26 mouse cellular contexts compared by ENCODE assay signal in the genomic region with DNA sequence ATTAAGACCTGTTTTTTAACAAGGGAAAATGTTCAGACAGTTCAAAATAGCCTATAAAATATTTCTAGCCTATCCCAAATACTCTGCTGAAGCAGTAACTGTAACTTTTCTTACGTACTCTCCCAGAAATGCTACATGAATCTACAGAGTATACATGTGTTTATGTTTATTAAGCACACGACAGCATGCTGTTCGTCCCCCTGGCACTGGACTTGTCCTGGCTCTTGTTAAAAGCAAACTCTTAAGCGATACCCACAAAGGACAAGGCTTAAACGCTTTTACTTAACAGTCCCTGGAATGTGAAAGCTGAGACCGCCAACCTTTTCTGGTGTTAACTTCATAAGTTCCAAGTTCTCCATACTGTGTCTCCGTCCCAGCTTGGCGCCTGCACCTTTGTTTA. TPM values are rescaled to one million over a fixed set of nuclear protein-coding genes. Genes with fewer than 3 reads are reported as not detected.
DNase-seq lines count a peak whose midpoint lies in the region; ATAC-seq and TF ChIP-seq lines count a peak whose summit lies in the region.
"Had no signal": no experiment of that assay in that cellular context is flagged by ENCODE, and none has a peak within 500 bp of the region (broad histone marks: within the 10 kb centered on the region; RNA-seq: fewer than 3 reads in every experiment).

No protein-coding gene starts in this region.

- WGBS in forebrain, postnatal 0 days = 49% methylated on average over 8 of the region's 8 CpGs
- 72% methylated on average over 8 of the region's 8 CpGs for WGBS in forebrain, embryonic 13.5 days
- WGBS in embryonic facial prominence, embryonic 14.5 days = 39% methylated on average over 8 of the region's 8 CpGs
- WGBS in limb, embryonic 11.5 days = 62% methylated on average over 8 of the region's 8 CpGs
- WGBS in heart, embryonic 11.5 days (ENCODE audit: insufficient replicate concordance) = 90% methylated on average over 8 of the region's 8 CpGs
- 88% methylated on average over 8 of the region's 8 CpGs for WGBS in intestine, embryonic 16.5 days

- no peak overlapping the region for H3K4me2 ChIP-seq in forebrain, postnatal 0 days (ENCODE audit: low read depth)
- H3K4me2 ChIP-seq in forebrain, embryonic 13.5 days = no peak overlapping the region
- no peak overlapping the region for H3K4me2 ChIP-seq in embryonic facial prominence, embryonic 14.5 days (ENCODE audit: low read depth, low read length)
- no peak overlapping the region for H3K4me2 ChIP-seq in limb, embryonic 11.5 days (ENCODE audit: low read depth, severe bottlenecking)
- no peak overlapping the region for H3K4me2 ChIP-seq in heart, embryonic 11.5 days
- H3K4me2 ChIP-seq in intestine, embryonic 16.5 days (ENCODE audit: low read depth, low read length) = no peak overlapping the region
- H3K4me2 ChIP-seq: hindbrain, embryonic 12.5 days; liver, embryonic 13.5 days; lung, embryonic 14.5 days; stomach, embryonic 15.5 days had no signal

- H3K4me1 ChIP-seq in forebrain, postnatal 0 days (ENCODE audit: insufficient read depth) = no peaks in the 10 kb centered on the region
- 0 out of 2 replicates have a peak, but pooled peaks cover 3% of the 10 kb centered on the region for H3K4me1 ChIP-seq in forebrain, embryonic 13.5 days
- peaks cover 18% of the 10 kb centered on the region for H3K4me1 ChIP-seq in embryonic facial prominence, embryonic 14.5 days (ENCODE audit: control insufficient read depth, insufficient read depth, low read length)
- no peaks in the 10 kb centered on the region for H3K4me1 ChIP-seq in limb, embryonic 11.5 days (ENCODE audit: control insufficient read depth, insufficient read depth, low read length)
- no peaks in the 10 kb centered on the region for H3K4me1 ChIP-seq in heart, embryonic 11.5 days (ENCODE audit: control insufficient read depth, insufficient read depth, low read length)
- H3K4me1 ChIP-seq in intestine, embryonic 16.5 days (ENCODE audit: control insufficient read depth, insufficient read depth, low read length) = no peaks in the 10 kb centered on the region
- H3K4me1 ChIP-seq: hindbrain, embryonic 12.5 days; liver, embryonic 13.5 days; stomach, embryonic 15.5 days had no signal

- H3K9me3 ChIP-seq in forebrain, postnatal 0 days (ENCODE audit: low read length) = no peaks in the 10 kb centered on the region
- H3K9me3 ChIP-seq in forebrain, embryonic 13.5 days (replicated peaks) = no peaks in the 10 kb centered on the region
- no peaks in the 10 kb centered on the region for H3K9me3 ChIP-seq in embryonic facial prominence, embryonic 14.5 days (ENCODE audit: control insufficient read depth, low read length)
- H3K9me3 ChIP-seq in limb, embryonic 11.5 days (ENCODE audit: control insufficient read depth, low read length) = no peaks in the 10 kb centered on the region
- no peaks in the 10 kb centered on the region for H3K9me3 ChIP-seq in heart, embryonic 11.5 days (replicated peaks; ENCODE audit: control insufficient read depth, low read length)
- H3K9me3 ChIP-seq in intestine, embryonic 16.5 days (ENCODE audit: control insufficient read depth, low read length) = no peaks in the 10 kb centered on the region
- H3K9me3 ChIP-seq: hindbrain, embryonic 12.5 days; liver, embryonic 13.5 days; stomach, embryonic 15.5 days had no signal

- no peak for DNase-seq in forebrain, postnatal 0 days
- peak; percentile 47 for DNase-seq in brain, embryonic 14.5 days (ENCODE audit: low read depth)
- DNase-seq in embryonic facial prominence, embryonic 14.5 days (ENCODE audit: low spot score) = peak; percentile 78
- no peak for DNase-seq in limb, embryonic 11.5 days (ENCODE audit: low spot score)
- DNase-seq: cerebellum, adult 9-10 months; gastrocnemius, postnatal 36 days; heart, adult 2 months; kidney, adult 2 months; liver, embryonic 13.5 days; right cerebral cortex, postnatal 25 days; thymus, postnatal 25 days had no signal

- no peak for TF ChIP-seq CTCF in forebrain, postnatal 0 days (IDR thresholded peaks at IDR 0.05; ENCODE audit: low read depth)
- TF ChIP-seq CTCF in brain, embryonic 14.5 days (IDR thresholded peaks at IDR 0.05; ENCODE audit: borderline replicate concordance, extremely low read depth, insufficient read depth, insufficient read length) = no peak

- H3K4me3 ChIP-seq in forebrain, postnatal 0 days (ENCODE audit: low read depth, low read length) = no peak overlapping the region
- H3K4me3 ChIP-seq in forebrain, embryonic 13.5 days = no peak overlapping the region
- no peak overlapping the region for H3K4me3 ChIP-seq in embryonic facial prominence, embryonic 14.5 days (ENCODE audit: low read depth, low read length)
- H3K4me3 ChIP-seq in limb, embryonic 11.5 days (ENCODE audit: low read depth, low read length) = no peak overlapping the region
- H3K4me3 ChIP-seq in heart, embryonic 11.5 days (ENCODE audit: low read depth, low read length) = no peak overlapping the region
- no peak overlapping the region for H3K4me3 ChIP-seq in intestine, embryonic 16.5 days (ENCODE audit: low read length)
- H3K4me3 ChIP-seq: heart, adult 2 months; hindbrain, embryonic 12.5 days; liver, embryonic 13.5 days; stomach, embryonic 15.5 days had no signal

- TF ChIP-seq POLR2A in brain, embryonic 14.5 days (IDR thresholded peaks at IDR 0.05; ENCODE audit: borderline replicate concordance, extremely low read depth, insufficient read depth, insufficient read length, poor library complexity, severe bottlenecking) = no peak

- H3K9ac ChIP-seq in forebrain, postnatal 0 days = no peak overlapping the region
- H3K9ac ChIP-seq in forebrain, embryonic 13.5 days = no peak overlapping the region
- no peak overlapping the region for H3K9ac ChIP-seq in embryonic facial prominence, embryonic 14.5 days (ENCODE audit: low read depth, low read length)
- H3K9ac ChIP-seq in limb, embryonic 11.5 days (ENCODE audit: low read length) = no peak overlapping the region
- H3K9ac ChIP-seq in heart, embryonic 11.5 days (ENCODE audit: low read depth, low read length) = no peak overlapping the region
- H3K9ac ChIP-seq in intestine, embryonic 16.5 days (ENCODE audit: low read depth, low read length) = no peak overlapping the region
- H3K9ac ChIP-seq: hindbrain, embryonic 12.5 days; liver, embryonic 13.5 days; lung, embryonic 14.5 days; stomach, embryonic 15.5 days had no signal

- peak; percentile 23; the same call in 1 of the 2 replicates for ATAC-seq in forebrain, postnatal 0 days
- ATAC-seq in forebrain, embryonic 13.5 days = no peak
- peak; percentile 56 for ATAC-seq in embryonic facial prominence, embryonic 14.5 days (ENCODE audit: low read depth)
- 0 out of 2 replicates have a peak, but pooled peaks have one; percentile 3 for ATAC-seq in limb, embryonic 11.5 days (ENCODE audit: insufficient number of reproducible peaks, low FRiP score, low TSS enrichment, low read depth)
- no peak for ATAC-seq in heart, embryonic 11.5 days (replicated peaks; ENCODE audit: insufficient number of reproducible peaks, low FRiP score, low TSS enrichment)
- no peak for ATAC-seq in intestine, embryonic 16.5 days
- no peak for ATAC-seq in CD4-positive, CD25-positive, alpha-beta regulatory T cell, adult 4 months

- H3K36me3 ChIP-seq in forebrain, postnatal 0 days (ENCODE audit: insufficient read depth) = peaks cover 17% of the 10 kb centered on the region
- H3K36me3 ChIP-seq in forebrain, embryonic 13.5 days (ENCODE audit: poor library complexity, severe bottlenecking) = peaks cover 61% of the 10 kb centered on the region
- peaks cover 61% of the 10 kb centered on the region for H3K36me3 ChIP-seq in embryonic facial prominence, embryonic 14.5 days (ENCODE audit: control insufficient read depth, insufficient read depth, low read length)
- peaks cover 13% of the 10 kb centered on the region for H3K36me3 ChIP-seq in limb, embryonic 11.5 days (ENCODE audit: control insufficient read depth, insufficient read depth, low read length)
- peaks cover 20% of the 10 kb centered on the region for H3K36me3 ChIP-seq in heart, embryonic 11.5 days (ENCODE audit: control insufficient read depth, insufficient read depth, low read length)
- peaks cover 11% of the 10 kb centered on the region; the same call in 1 of the 2 replicates for H3K36me3 ChIP-seq in intestine, embryonic 16.5 days (ENCODE audit: control insufficient read depth, insufficient read depth, low read length)

- no peak overlapping the region for H3K27ac ChIP-seq in forebrain, postnatal 0 days (ENCODE audit: low read depth, low read length)
- no peak overlapping the region for H3K27ac ChIP-seq in forebrain, embryonic 13.5 days
- peak overlapping the region; percentile 74 for H3K27ac ChIP-seq in embryonic facial prominence, embryonic 14.5 days (replicated peaks; ENCODE audit: low read depth, low read length)
- H3K27ac ChIP-seq in limb, embryonic 11.5 days (replicated peaks; ENCODE audit: low read depth, low read length) = peak overlapping the region; percentile 47; the same call in 1 of the 2 replicates
- H3K27ac ChIP-seq in heart, embryonic 11.5 days (ENCODE audit: low read depth, low read length) = no peak overlapping the region
- H3K27ac ChIP-seq in intestine, embryonic 16.5 days (ENCODE audit: low read length) = no peak overlapping the region
- H3K27ac ChIP-seq: heart, adult 2 months; hindbrain, embryonic 12.5 days; kidney, postnatal 0 days; liver, embryonic 13.5 days; macrophage; stomach, embryonic 15.5 days had no signal

- no peaks in the 10 kb centered on the region for H3K27me3 ChIP-seq in forebrain, postnatal 0 days (ENCODE audit: insufficient read depth, low read length)
- H3K27me3 ChIP-seq in forebrain, embryonic 13.5 days = no peaks in the 10 kb centered on the region
- H3K27me3 ChIP-seq in embryonic facial prominence, embryonic 14.5 days (replicated peaks; ENCODE audit: control insufficient read depth, insufficient read depth, low read length) = no peaks in the 10 kb centered on the region
- H3K27me3 ChIP-seq in limb, embryonic 11.5 days (ENCODE audit: control insufficient read depth, insufficient read depth, low read length) = no peaks in the 10 kb centered on the region
- no peaks in the 10 kb centered on the region for H3K27me3 ChIP-seq in heart, embryonic 11.5 days (ENCODE audit: control insufficient read depth, insufficient read depth, low read length)
- no peaks in the 10 kb centered on the region for H3K27me3 ChIP-seq in intestine, embryonic 16.5 days (replicated peaks; ENCODE audit: control insufficient read depth, insufficient read depth, low read length)
- H3K27me3 ChIP-seq: hindbrain, embryonic 12.5 days; liver, embryonic 13.5 days; stomach, embryonic 15.5 days had no signal

RNA-seq across cellular contexts. Expression of a gene that starts 32.7 kb away (rescaled TPM):
- total RNA-seq in forebrain, postnatal 0 days (2014; rRNA removed) = 12.6 and 16.6 TPM in 2 replicates
- polyA plus RNA-seq in forebrain, postnatal 0 days (2015; fragmentation: Nextera tagmentation; extraction: Ambion mirVana) = 11.3 and 14.2 TPM in 2 replicates
- polyA plus RNA-seq in forebrain, embryonic 13.5 days (2015; fragmentation: Nextera tagmentation; extraction: Ambion mirVana) = 64.6 and 69.6 TPM in 2 replicates
- 14.5 and 14.7 TPM in 2 replicates for polyA plus RNA-seq in brain, embryonic 14.5 days (2012; rRNA removed)
- 69.5 and 85.1 TPM in 2 replicates for polyA plus RNA-seq in embryonic facial prominence, embryonic 14.5 days (2014; fragmentation: Nextera tagmentation; extraction: Ambion mirVana)
- 95.4 and 97.5 TPM in 2 replicates for polyA plus RNA-seq in limb, embryonic 11.5 days (2014; fragmentation: Nextera tagmentation; extraction: Ambion mirVana)
- polyA plus RNA-seq in heart, embryonic 11.5 days (2014; fragmentation: Nextera tagmentation; extraction: Ambion mirVana) = 27.2 and 31.3 TPM in 2 replicates
- polyA plus RNA-seq in intestine, embryonic 16.5 days (2015; fragmentation: Nextera tagmentation; extraction: Ambion mirVana) = 45.3 and 49.5 TPM in 2 replicates
- polyA plus RNA-seq in CD4-positive, CD25-positive, alpha-beta regulatory T cell, adult 4 months (2017; shearing (Covaris generic)) = 1 to 10 TPM in 1 of 2 experiments, under 1 TPM in 1; 0.82 to 2.1 TPM

RNA-seq across cellular contexts. Expression of a gene that starts 35.7 kb away (rescaled TPM):
- total RNA-seq in forebrain, postnatal 0 days (2014; rRNA removed) = 43.9 and 84.0 TPM in 2 replicates
- 47.5 and 48.8 TPM in 2 replicates for polyA plus RNA-seq in forebrain, postnatal 0 days (2015; fragmentation: Nextera tagmentation; extraction: Ambion mirVana)
- polyA plus RNA-seq in forebrain, embryonic 13.5 days (2015; fragmentation: Nextera tagmentation; extraction: Ambion mirVana) = 63.4 and 66.3 TPM in 2 replicates
- polyA plus RNA-seq in brain, embryonic 14.5 days (2012; rRNA removed) = 41.4 and 55.8 TPM in 2 replicates
- 67.4 and 79.9 TPM in 2 replicates for polyA plus RNA-seq in embryonic facial prominence, embryonic 14.5 days (2014; fragmentation: Nextera tagmentation; extraction: Ambion mirVana)
- polyA plus RNA-seq in limb, embryonic 11.5 days (2014; fragmentation: Nextera tagmentation; extraction: Ambion mirVana) = 63.3 and 68.2 TPM in 2 replicates
- 50.0 and 50.1 TPM in 2 replicates for polyA plus RNA-seq in heart, embryonic 11.5 days (2014; fragmentation: Nextera tagmentation; extraction: Ambion mirVana)
- 62.6 and 63.1 TPM in 2 replicates for polyA plus RNA-seq in intestine, embryonic 16.5 days (2015; fragmentation: Nextera tagmentation; extraction: Ambion mirVana)
- polyA plus RNA-seq in CD4-positive, CD25-positive, alpha-beta regulatory T cell, adult 4 months (2017; shearing (Covaris generic)) = 10 to 100 TPM; 69.6 to 75.5 TPM

RNA-seq across cellular contexts. Expression of a gene that starts 50.0 kb away (rescaled TPM):
- under 0.01 TPM in 1 of 2 replicates, not detected in the other for total RNA-seq in forebrain, postnatal 0 days (2014; rRNA removed)
- not detected in 2 replicates for polyA plus RNA-seq in forebrain, postnatal 0 days (2015; fragmentation: Nextera tagmentation; extraction: Ambion mirVana)
- polyA plus RNA-seq in forebrain, embryonic 13.5 days (2015; fragmentation: Nextera tagmentation; extraction: Ambion mirVana) = not detected in 2 replicates
- polyA plus RNA-seq in brain, embryonic 14.5 days (2012; rRNA removed) = 0.03 and 0.05 TPM in 2 replicates
- 0.92 and 1.5 TPM in 2 replicates for polyA plus RNA-seq in embryonic facial prominence, embryonic 14.5 days (2014; fragmentation: Nextera tagmentation; extraction: Ambion mirVana)
- polyA plus RNA-seq in limb, embryonic 11.5 days (2014; fragmentation: Nextera tagmentation; extraction: Ambion mirVana) = 0.09 and 0.40 TPM in 2 replicates
- not detected in 2 replicates for polyA plus RNA-seq in heart, embryonic 11.5 days (2014; fragmentation: Nextera tagmentation; extraction: Ambion mirVana)
- 0.21 and 0.50 TPM in 2 replicates for polyA plus RNA-seq in intestine, embryonic 16.5 days (2015; fragmentation: Nextera tagmentation; extraction: Ambion mirVana)
- polyA plus RNA-seq in CD4-positive, CD25-positive, alpha-beta regulatory T cell, adult 4 months (2017; shearing (Covaris generic)) = not detected
- total RNA-seq: adrenal gland, postnatal 14 days; heart, postnatal 25 days; left cerebral cortex, postnatal 36 days; monocyte, adult 5-6 weeks had no signal
- polyA plus RNA-seq: forebrain, embryonic 11.5 days; heart, embryonic 14.5 days; kidney, adult 2 months; kidney, postnatal 0 days; macrophage had no signal

Comparison
In these comparisons a context has a peak if more than half of its experiments do, and no peak if none do; other contexts are left out.
1. ATAC-seq: peak in forebrain, postnatal 0 days (single experiment), embryonic facial prominence, embryonic 14.5 days (single experiment) and limb, embryonic 11.5 days (single experiment); none in forebrain, embryonic 13.5 days (single experiment), heart, embryonic 11.5 days (single experiment), intestine, embryonic 16.5 days (single experiment) and CD4-positive, CD25-positive, alpha-beta regulatory T cell, adult 4 months (single experiment).
2. DNase-seq: peak in brain, embryonic 14.5 days (single experiment) and embryonic facial prominence, embryonic 14.5 days (single experiment); none in forebrain, postnatal 0 days (single experiment) and limb, embryonic 11.5 days (single experiment).
3. H3K27ac ChIP-seq: peak in embryonic facial prominence, embryonic 14.5 days (single experiment) and limb, embryonic 11.5 days (single experiment); none in forebrain, postnatal 0 days (single experiment), forebrain, embryonic 13.5 days (single experiment), heart, embryonic 11.5 days (single experiment) and intestine, embryonic 16.5 days (single experiment).